Mouse (Mus musculus) embryo, embryonic 10 days (tissue): ENCODE data around the gene Gm17482.
A peak's percentile ranks its signal among the peaks of the same experiment; 100 is the strongest.

Source experiments
- DNase-seq: peaks from one replicate; pipeline ENCODE4 v3.0.0-alpha.2; 2015; ENCODE audit warnings: low spot score

Gm17482 gene

DNA sequence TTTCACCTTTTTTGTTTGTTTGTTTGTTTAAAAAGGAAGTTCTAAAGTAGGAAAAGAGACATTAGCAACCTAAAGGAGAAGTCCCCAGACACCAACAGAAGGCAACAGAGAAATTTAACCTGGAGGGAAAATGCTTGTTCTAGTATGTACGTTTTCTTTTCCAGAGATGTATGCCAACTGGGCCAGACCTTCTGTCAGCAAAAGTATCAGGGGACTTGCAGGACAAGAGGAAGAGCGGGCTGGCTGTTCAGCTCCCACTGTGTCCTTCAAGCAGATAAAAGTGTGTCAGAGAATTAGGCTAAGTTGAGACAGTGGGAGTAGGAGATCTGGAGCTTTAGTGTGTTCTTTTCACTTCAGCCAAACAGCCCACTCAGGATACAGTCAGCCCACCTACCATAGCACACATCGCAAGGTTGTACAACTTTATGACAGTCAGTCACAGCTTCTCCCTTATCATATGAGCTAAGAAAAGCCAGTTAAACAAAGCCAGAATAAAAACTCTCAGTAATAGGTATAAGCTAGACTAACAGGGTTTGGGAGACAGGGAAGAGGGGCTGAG, 18.4 kb downstream of the Gm17482 start:
- no peak for DNase-seq

DNA sequence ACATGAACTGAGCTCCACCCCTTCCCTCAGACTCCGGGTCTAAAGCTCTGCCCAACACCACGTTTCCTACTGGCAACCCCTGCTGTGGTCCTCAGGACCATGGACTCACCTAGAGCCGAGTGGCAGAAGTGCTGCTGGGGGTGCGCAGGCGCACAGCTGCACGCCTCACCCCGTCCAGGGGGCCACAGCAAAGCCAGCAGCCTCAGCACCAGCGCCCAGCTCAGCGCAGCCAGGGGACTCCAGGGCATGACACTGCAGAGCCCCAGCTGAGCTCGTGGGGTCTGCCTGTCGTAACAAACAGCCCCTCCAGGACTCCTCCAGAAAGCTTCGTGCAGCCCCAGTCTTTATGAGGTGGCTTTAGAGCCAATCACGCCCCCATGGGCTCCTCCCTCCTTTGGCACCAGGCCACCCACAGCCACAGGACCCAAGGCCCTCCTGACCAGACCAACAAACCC, 24.4 kb downstream of the Gm17482 start:
- peak; percentile 9 for DNase-seq

DNA sequence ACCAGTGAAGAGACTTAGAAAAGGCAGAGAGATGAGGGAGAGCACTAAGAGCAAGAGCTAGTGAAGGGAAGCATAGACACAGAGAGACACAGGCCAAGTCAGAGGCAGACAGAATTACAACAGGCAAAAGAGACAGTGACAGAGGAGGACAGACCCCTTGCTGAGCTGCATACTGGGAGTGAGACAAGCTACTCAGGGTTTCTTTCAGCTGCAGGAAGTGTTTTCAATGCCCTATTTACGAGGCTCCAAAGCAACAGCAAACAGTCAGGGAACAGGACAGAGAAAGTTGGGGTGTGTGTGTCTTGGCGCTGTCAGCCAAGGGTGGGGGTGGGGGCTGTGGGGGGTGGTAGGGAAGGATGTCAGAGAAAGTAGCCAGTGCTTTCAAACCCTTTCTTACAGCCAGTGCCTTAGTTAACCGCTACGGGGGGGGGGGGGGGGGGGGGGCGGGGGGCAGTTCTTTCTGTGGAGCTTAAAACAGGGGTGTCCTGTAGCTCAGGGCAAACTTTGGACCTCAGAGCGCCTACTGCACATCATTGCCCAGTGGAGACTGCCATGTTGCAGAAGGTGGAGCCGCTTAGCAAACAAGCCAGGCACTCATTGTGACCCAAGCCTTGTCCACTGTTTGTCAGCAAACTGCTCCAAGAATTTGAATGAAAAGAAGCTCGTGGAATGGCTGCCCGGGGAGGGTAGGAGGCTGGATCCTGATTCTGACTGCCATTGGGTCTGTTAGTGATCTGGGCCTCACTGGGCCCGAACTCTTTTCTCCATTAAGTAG, 25.1 kb downstream of the Gm17482 start, which contains the start of gene Timp4:
Timp4 (minus strand) TSS at position 107 of the 775 bp plus-strand sequence.
- DNase-seq, result peak; percentile 35

GRCm38 (mm10) chr6:115255171-115255570, 28.0 kb downstream of the Gm17482 start:
- no peak for DNase-seq

GRCm38 (mm10) chr6:115260507-115260906, 33.4 kb downstream of the Gm17482 start:
- no peak for DNase-seq

GRCm38 (mm10) chr6:115266791-115267190, 39.6 kb downstream of the Gm17482 start:
- DNase-seq, result no peak

DNA sequence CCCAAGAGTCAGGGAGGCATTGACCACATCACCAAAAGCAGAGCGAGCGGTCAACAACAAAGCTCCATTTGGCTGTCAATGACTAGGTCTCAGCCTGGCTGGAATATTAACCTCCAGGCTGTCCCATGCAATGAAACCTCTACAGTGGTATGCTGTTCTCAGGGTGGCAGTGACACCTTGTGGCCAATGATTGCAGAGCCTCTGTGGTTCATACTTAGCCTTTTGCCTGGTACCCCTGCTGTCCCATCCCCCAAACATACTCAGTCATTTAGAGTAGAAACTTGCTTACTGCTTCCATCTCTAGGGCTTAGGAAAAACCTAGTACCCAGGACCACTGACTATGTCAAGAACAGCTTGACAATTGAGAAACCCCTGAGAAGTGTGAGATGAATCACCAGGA, 40.8 kb downstream of the Gm17482 start:
- peak; percentile 88 for DNase-seq

DNA sequence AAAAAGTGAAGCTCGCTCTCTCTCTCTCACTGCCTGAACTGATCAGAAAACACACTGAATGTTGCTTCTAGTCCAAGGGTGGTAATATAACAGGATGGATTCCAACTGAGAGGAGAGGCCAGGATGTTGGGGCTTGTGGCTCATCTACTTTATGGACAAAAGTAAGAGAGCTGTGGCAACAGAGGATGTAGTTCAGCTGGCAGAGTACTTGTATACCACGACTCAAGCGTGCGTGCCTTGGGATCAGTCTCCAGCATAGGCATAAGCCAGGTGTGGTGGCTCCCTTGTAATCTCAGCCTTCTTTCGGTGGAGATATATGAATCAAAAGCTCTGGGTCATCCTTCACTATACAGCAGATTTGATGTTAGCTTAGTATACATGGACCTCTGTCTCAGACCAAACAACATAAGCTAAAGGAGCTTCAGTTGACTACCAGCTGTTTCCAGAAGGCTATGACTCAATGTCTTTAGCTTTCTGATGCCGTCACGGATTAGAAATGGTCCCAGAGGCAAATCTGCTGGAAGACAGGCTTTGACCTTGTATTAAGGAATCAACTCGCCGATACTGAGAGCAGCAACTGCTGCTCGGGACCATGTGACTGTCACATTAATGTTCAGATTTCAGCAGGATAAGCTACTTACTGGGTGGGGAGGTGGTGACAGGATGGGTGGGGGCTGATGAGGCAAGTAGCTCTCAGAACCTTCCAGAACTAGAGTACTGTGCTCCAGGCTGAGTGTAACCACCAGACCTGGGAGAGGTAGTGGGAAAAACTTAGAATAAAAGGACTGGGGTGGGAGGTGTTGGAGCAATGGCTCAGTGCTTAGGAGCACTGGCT, 41.6 kb downstream of the Gm17482 start:
- no peak for DNase-seq

DNA sequence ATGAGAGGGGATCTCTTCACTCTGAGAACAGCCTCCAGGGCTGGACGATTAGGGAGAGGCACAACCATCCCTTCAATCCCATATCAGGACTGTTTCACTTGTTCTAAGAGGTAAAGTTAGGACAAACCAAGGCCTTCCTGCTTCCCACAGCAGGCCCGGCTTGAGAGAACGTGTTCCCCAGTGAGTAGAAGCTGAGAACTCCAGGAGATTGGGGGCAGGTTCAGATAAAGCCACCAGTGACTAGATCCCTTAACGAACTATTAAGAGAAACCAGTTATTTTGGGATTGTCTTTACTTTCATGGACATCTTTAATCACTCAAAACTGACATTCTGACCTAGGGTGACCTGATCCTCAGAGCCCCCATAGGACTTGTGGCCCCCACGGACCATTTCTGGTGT, 42.4 kb downstream of the Gm17482 start:
- no peak for DNase-seq

DNA sequence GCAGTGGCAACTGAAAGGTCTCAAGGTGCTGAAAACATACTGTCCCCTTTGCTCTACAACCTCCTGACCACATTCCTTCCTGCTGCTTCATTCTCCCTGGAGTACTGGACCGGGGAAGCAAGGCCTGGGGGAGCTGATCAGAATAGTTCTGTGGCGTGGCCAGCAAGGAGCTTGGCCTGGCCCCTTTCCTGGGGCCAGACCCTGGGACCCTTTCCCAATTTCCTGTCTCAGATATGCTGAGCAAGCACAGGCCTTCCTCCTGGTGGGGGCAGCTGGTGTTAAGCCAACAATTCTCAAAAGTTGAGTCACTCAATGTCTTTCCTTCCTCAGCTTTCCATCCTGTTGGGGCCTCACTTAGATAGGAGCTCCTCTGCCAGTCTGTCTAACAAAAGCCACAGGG, 42.9 kb downstream of the Gm17482 start:
- no peak for DNase-seq

DNA sequence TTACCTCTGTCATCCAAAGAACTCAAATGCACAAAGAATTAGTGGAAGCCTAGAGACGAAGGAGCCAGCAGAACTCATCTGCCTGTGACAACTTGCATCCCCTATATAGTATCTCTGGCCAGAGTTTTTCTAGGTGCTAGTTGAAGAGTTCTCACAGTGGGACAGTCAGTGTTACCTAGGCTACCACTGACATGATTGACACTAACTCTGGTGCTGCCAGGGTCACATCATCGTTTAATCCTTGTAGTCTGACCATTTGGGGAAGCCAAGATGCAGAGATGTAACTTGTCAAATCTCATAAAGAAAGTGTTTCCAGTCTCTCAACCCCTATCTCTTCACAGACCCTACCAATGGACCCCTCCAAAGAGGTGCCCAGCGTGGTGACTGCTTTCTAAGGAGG, 44.2 kb downstream of the Gm17482 start:
- DNase-seq, result no peak

GRCm38 (mm10) chr6:115271866-115272271, 44.7 kb downstream of the Gm17482 start:
- DNase-seq, result no peak

DNA sequence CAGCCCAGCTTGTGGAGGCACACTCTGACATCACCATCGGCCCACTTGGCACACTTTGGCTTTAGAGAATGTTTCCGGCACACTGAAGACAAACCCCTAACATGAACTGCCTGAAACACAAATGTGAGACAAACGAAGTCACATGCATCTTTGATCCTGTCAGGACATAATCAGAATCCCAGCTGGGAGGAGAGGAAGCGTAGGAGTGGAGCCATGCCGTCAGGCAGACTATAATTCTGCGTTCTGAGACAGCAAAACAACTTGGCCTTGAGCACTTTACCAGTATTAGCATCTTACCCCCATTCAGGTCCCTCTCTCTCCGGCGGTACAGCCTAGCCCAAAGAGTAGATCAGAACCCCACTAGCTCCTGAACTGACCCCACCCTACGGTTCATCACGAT, 46.2 kb downstream of the Gm17482 start:
- DNase-seq, result no peak

DNA sequence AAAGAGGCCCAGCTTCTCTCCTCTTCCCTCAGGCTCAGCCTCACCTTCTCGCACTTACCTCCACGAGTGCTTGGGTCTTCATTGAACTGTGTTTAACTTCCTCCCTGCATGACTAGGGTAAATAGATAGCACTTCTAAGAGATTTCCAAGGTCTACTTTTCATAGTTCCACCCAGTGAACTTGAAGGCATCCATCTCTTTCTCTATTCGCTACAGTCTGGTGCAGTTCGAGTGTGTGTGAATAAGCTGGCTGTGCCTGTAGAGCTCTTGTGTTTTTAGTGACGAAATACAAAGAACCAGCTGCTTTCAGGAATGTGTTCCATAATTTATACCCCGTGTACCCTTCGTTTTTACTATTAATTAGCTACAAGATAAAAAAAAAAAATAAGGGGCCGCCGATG, 47.6 kb downstream of the Gm17482 start:
- DNase-seq, result no peak

DNA sequence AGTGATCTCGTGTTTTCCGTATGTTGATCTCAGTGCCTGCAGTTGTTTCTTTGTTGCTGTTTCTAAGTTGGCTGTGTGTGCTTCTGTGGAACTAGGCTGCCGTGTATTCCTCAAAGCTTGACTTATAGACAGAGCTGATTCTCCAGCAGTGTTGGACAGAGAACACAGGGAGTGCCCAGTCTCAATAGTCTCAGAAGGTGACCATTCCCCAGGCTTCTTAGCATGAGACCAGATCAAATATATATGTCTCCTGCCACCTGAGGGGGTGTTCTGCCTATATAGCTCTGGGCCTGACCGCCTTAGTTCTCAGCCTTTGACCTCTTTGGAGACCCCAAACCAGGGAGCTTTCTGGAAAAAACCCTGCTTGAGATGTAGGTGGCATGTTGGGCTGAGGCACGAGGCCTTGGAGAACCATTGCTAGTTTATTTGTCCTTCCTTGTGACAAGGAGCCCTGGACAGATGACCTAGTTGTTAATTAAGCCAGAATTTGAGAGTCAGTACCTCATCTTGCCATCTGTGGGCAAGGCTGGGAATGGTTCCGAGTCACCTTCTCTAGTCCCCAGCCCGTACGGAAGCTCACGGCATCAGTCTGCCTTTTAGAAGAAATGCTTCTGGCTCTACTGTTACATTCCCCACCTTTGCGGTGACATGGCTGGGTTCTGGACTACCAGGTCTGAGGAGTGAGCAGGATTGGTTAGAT, 48.1 kb downstream of the Gm17482 start:
- no peak for DNase-seq

DNA sequence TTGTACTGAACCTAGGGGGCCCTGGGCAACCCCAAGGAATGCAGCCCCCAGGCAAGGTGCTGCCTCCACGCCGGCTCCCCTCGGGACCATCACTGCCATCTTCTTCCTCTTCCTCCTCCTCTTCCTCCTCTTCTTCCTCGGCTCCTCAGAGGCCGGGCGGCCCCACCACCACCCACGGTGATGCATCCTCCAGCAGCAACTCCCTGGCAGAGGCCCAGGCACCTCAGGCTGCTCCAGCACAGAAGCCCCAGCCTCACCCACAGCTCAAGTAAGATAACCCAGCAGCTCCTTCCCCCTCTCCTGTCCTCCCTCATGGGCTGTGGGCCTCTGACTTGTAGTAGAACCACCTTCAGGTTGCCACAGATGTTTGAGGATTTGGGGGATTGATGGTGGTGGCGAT, 50.9 kb downstream of the Gm17482 start:
- DNase-seq, result no peak

DNA sequence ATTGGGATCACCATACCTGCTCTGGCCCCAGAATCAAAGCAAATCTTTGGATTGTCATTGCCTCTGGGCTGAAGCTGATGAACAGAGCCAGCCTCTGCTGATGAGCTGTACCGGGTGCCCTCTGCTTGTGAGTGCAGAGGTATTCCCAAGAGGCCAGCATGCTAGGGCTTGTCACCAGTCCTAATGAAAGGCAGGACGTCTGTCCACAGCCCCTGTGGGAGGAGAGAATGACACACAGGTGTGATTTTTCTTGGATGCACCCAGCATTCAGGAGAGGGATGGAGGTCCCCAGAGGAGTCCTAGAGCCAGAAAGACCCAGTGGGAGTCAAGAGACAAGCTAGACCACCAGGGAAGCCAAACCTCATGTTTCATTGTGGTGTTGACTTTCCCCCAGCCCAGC, 52.5 kb downstream of the Gm17482 start:
- no peak for DNase-seq

DNA sequence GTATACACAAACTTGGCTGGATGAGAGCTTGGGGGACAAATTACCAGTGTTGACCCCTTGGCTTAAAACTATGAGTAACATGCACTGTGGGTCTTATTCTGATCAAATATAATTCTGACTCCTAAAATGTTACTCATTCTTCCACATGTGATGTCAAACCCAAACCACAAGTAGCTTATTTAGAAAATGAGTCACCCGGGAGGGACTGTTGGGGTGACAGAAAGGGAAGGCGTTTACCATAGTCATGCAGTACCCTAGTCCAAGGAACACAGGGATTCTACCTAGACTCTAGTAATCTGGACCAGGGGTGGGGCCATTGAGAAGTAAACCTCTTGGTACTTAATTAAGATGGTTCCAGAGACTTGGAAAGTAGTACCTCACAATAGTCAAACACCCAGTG, 57.0 kb downstream of the Gm17482 start:
- DNase-seq, result no peak

DNA sequence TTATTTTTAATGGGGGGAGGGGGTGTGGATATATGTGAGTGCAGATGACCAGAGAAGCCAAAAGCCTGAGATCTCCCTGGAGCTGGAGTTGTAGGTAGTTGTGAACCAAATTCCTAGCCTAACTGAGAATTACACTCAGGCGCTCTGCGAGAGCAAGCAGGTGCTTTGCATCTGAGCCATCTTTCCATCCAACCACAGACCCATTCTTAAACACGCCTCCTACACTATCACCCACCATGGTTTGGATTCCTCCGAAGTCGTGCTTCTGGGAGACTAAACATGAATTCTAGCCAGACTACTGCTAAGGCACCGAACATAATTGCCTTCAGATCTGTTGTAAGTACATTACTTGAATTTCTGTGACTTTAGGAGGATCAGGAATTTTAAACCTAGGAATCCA, 59.3 kb downstream of the Gm17482 start:
- DNase-seq, result no peak

- DNase-seq, result no peak
Measured at GRCm38 (mm10) chr6:115288223-115288622, 61.1 kb downstream of the Gm17482 start.

DNA sequence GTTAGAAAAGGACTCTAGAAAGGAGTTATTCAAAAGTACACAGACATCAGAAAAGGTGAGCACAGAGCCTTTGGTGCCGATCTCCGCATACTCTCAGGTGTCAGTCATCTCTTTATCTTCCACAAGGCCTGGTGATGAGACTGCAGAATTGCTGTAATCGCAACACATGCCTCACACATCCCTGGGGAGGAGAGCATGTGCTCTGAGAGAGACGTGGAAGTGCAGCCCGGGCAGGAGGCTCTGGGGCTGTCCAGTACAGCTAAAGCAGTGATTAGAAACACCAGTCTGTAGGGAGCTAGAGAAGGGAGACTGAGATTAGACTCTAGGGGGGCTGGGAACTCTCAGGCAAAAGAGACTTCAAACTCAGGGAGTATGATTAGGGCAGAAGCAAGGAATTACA, 63.4 kb downstream of the Gm17482 start:
- DNase-seq, result no peak

DNA sequence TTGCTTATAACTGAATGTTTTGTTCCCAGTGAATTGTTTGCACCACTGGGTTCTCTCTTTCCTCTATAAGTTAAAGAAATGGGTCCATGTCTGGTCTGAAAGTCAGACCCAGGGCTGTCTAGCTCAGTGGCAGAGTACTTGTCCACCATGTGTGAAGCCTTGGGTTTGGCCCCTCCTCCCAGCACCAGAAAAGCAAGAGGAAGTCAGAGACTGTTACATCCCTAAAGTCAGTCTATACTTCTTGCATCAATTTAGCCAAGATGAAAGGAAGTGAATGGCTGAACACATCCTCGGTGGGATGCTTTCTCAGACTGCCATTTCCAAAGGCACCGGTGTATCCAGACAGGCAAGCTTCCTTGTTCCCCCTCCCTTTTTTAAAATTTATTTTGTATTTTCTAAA, 63.9 kb downstream of the Gm17482 start:
- DNase-seq, result no peak
